Mouse (Mus musculus) lung, postnatal 0 days (tissue): ENCODE measurements around the gene Pdzrn4. TPM values are rescaled to one million over a fixed set of nuclear protein-coding genes. Genes with fewer than 3 reads are reported as not detected.

ENCODE experiments used
- ATAC-seq: fragments of 200-750 bp; cut with Nextera tagmentation; 2 replicates; pipeline ENCODE4 v1.8.0; 2017; ENCODE audit warnings: moderate library complexity
- DNase-seq: peaks from one replicate; pipeline ENCODE4 v3.0.0-alpha.2; 2016; ENCODE audit warnings: low spot score
- H3K27ac ChIP-seq: fragments of 300-500 bp; sonication (generic); 2 replicates; pipeline ENCODE4 v1.5.1; 2014; ENCODE audit warnings: antibody characterized with exemption, mild to moderate bottlenecking, low read length, mixed read lengths
- H3K27me3 ChIP-seq: fragments of 300-500 bp; sonication (generic); replicated peaks from 2 replicates; pipeline ENCODE4 v1.6.1; 2014; ENCODE audit warnings: low read length, mixed read lengths; ENCODE audit not compliant: insufficient read depth
- H3K36me3 ChIP-seq: fragments of 300-500 bp; sonication (generic); 2 replicates; pipeline ENCODE4 v1.6.1; 2014; ENCODE audit warnings: low read length, mixed read lengths; ENCODE audit not compliant: insufficient read depth
- H3K4me1 ChIP-seq: fragments of 300-500 bp; sonication (generic); 2 replicates; pipeline ENCODE4 v1.6.1; 2014; ENCODE audit warnings: antibody characterized with exemption, low read depth, low read length, mixed read lengths; ENCODE audit not compliant: insufficient read depth
- H3K4me2 ChIP-seq: fragments of 300-500 bp; sonication (generic); replicated peaks from 2 replicates; pipeline ENCODE4 v1.6.1; 2014; ENCODE audit warnings: low read depth, mild to moderate bottlenecking, low read length, moderate library complexity, mixed read lengths
- H3K4me3 ChIP-seq: fragments of 300-500 bp; sonication (generic); 2 replicates; pipeline ENCODE4 v1.5.1; 2014; ENCODE audit warnings: low read depth, low read length
- H3K9ac ChIP-seq: fragments of 300-500 bp; sonication (generic); replicated peaks from 2 replicates; pipeline ENCODE4 v1.6.1; 2014; ENCODE audit warnings: low read depth, mild to moderate bottlenecking
- H3K9me3 ChIP-seq: fragments of 300-500 bp; sonication (generic); 2 replicates; pipeline ENCODE4 v1.6.1; 2016; ENCODE audit warnings: low read length, mixed read lengths
- CTCF ChIP-seq: IDR thresholded peaks from 2 replicates; pipeline ENCODE4 v1.5.1; 2016; ENCODE audit warnings: antibody characterized with exemption, mild to moderate bottlenecking
- EP300 ChIP-seq: IDR thresholded peaks from 2 replicates; pipeline ENCODE4 v1.6.1; 2016; ENCODE audit warnings: antibody characterized with exemption, mild to moderate bottlenecking, control low read depth
- WGBS: fragments of 180-500 bp; shearing (Covaris S2); extraction: QIAGEN DNeasy Blood & Tissue Kit; methylation state at CpG from one replicate; pipeline ENCODE4 v1.1.7; 2014; 5-methylcytosine and 5-hydroxymethylcytosine counted together
- polyA plus RNA-seq: library from polyadenylated mRNA; unstranded; fragments of >200 nt; fragmentation: Nextera tagmentation; extraction: Ambion mirVana; gene quantifications from 2 replicates; pipeline ENCODE4 v1.2.1, GENCODE M21; 2015

Gene Pdzrn4
- polyA plus RNA-seq, 1 experiment from 2014 or later = 0.60 TPM

- 40% methylated on average over 3 of the region's 3 CpGs for WGBS
- no peak for ATAC-seq
- Histone ChIP-seq H3K9me3 (no peaks in the 10 kb centered on the region), H3K27me3 (no peaks in the 10 kb centered on the region), H3K9ac (no peak overlapping the region), H3K36me3 (no peaks in the 10 kb centered on the region), H3K4me3 (no peak overlapping the region), H3K4me2 (no peak overlapping the region), H3K27ac (no peak overlapping the region), H3K4me1 (no peaks in the 10 kb centered on the region)
- DNase-seq = no peak
- no peak for TF ChIP-seq CTCF
- TF ChIP-seq EP300 = no peak
These were observed 20.4 kb downstream of the Pdzrn4 start for GRCm38 (mm10) chr15:92417120-92417519.

GRCm38 (mm10) chr15:92434605-92435004, 37.9 kb downstream of the Pdzrn4 start:
- peak; percentile 57 for DNase-seq
- no peaks in the 10 kb centered on the region for H3K9me3 ChIP-seq
- H3K9ac ChIP-seq = no peak overlapping the region
- H3K4me2 ChIP-seq = no peak overlapping the region
- ATAC-seq = no peak
- no peaks in the 10 kb centered on the region for H3K27me3 ChIP-seq
- no peak overlapping the region for H3K27ac ChIP-seq
- TF ChIP-seq EP300 (no peak), CTCF (peak; percentile 68)
- H3K4me1 ChIP-seq = no peaks in the 10 kb centered on the region
- H3K4me3 ChIP-seq = no peak overlapping the region
- 4% methylated on average over 6 of the region's 6 CpGs for WGBS
- no peaks in the 10 kb centered on the region for H3K36me3 ChIP-seq

GRCm38 (mm10) chr15:92435306-92435705, 38.6 kb downstream of the Pdzrn4 start:
- TF ChIP-seq EP300 = no peak
- TF ChIP-seq CTCF = no peak
- 52% methylated on average over 4 of the region's 4 CpGs for WGBS
- Histone ChIP-seq H3K27ac (no peak overlapping the region), H3K9me3 (no peaks in the 10 kb centered on the region), H3K36me3 (no peaks in the 10 kb centered on the region), H3K9ac (no peak overlapping the region), H3K4me2 (no peak overlapping the region), H3K4me3 (no peak overlapping the region), H3K4me1 (no peaks in the 10 kb centered on the region), H3K27me3 (no peaks in the 10 kb centered on the region)
- DNase-seq (no peak), ATAC-seq (no peak)

GRCm38 (mm10) chr15:92441630-92442180, 45.0 kb downstream of the Pdzrn4 start:
- Histone ChIP-seq H3K27me3 (no peaks in the 10 kb centered on the region), H3K36me3 (no peaks in the 10 kb centered on the region), H3K9ac (no peak overlapping the region), H3K9me3 (no peaks in the 10 kb centered on the region), H3K4me1 (no peaks in the 10 kb centered on the region), H3K4me2 (no peak overlapping the region), H3K4me3 (no peak overlapping the region), H3K27ac (no peak overlapping the region)
- DNase-seq (no peak), ATAC-seq (no peak)
- 44% methylated on average over 19 of the region's 19 CpGs for WGBS
- TF ChIP-seq EP300 (no peak), CTCF (no peak)

- Histone ChIP-seq H3K27me3 (no peaks in the 10 kb centered on the region), H3K4me3 (no peak overlapping the region), H3K9me3 (no peaks in the 10 kb centered on the region), H3K36me3 (no peaks in the 10 kb centered on the region), H3K4me1 (no peaks in the 10 kb centered on the region), H3K9ac (no peak overlapping the region), H3K4me2 (no peak overlapping the region), H3K27ac (no peak overlapping the region)
- 32% methylated on average over 8 of the region's 8 CpGs for WGBS
- ATAC-seq = no peak
- TF ChIP-seq EP300 (no peak), CTCF (peak; percentile 66)
- DNase-seq = peak; percentile 44
These were observed 51.0 kb downstream of the Pdzrn4 start for GRCm38 (mm10) chr15:92447708-92448147.

GRCm38 (mm10) chr15:92449112-92449511, 52.4 kb downstream of the Pdzrn4 start:
- Histone ChIP-seq H3K4me2 (no peak overlapping the region), H3K27me3 (no peaks in the 10 kb centered on the region), H3K9ac (no peak overlapping the region), H3K36me3 (no peaks in the 10 kb centered on the region), H3K27ac (no peak overlapping the region), H3K9me3 (no peaks in the 10 kb centered on the region), H3K4me1 (no peaks in the 10 kb centered on the region), H3K4me3 (no peak overlapping the region)
- no peak for DNase-seq
- no peak for ATAC-seq
- no peak for TF ChIP-seq CTCF
- TF ChIP-seq EP300 = no peak
- 94% methylated on average over 8 of the region's 8 CpGs for WGBS

- Histone ChIP-seq H3K27me3 (no peaks in the 10 kb centered on the region), H3K4me2 (no peak overlapping the region), H3K9ac (no peak overlapping the region), H3K9me3 (no peaks in the 10 kb centered on the region), H3K36me3 (no peaks in the 10 kb centered on the region), H3K4me1 (no peaks in the 10 kb centered on the region), H3K4me3 (no peak overlapping the region), H3K27ac (no peak overlapping the region)
- TF ChIP-seq EP300 = no peak
- no peak for TF ChIP-seq CTCF
- no peak for DNase-seq
- no peak for ATAC-seq
- 55% methylated on average over 7 of the region's 7 CpGs for WGBS
These were observed 55.9 kb downstream of the Pdzrn4 start for GRCm38 (mm10) chr15:92452620-92453019.
